Mouse (Mus musculus) CH12.LX (cell line): ENCODE measurements around the gene Dirc2. TPM values are rescaled to one million over a fixed set of nuclear protein-coding genes. Genes with fewer than 3 reads are reported as not detected.

Experiments used
- DNase-seq: peaks from one replicate; pipeline ENCODE4 v3.0.0-alpha.2; 2013; ENCODE audit errors: extremely low read depth
- H3K27ac ChIP-seq: 2 replicates; pipeline ENCODE4 v1.5.1; 2012; ENCODE audit warnings: low read depth, mild to moderate bottlenecking, control low read depth, moderate library complexity; ENCODE audit not compliant: insufficient read depth
- H3K27me3 ChIP-seq: replicated peaks from 2 replicates; pipeline ENCODE3; 2012; ENCODE audit warnings: inconsistent platforms
- H3K36me3 ChIP-seq, 2 experiments: replicated peaks in 1 of 2; 2 replicates each; pipeline versions ENCODE3 to v1.6.1; 2012; ENCODE audit warnings: inconsistent platforms in 1 of 2, low read length in 1 of 2, mild to moderate bottlenecking in 1 of 2, mixed read lengths in 1 of 2, moderate library complexity in 1 of 2; ENCODE audit not compliant: control insufficient read depth in 1 of 2, insufficient read depth in 1 of 2
- H3K4me1 ChIP-seq, 2 experiments: 2 replicates each; pipeline ENCODE4 v1.6.1; 2012; ENCODE audit warnings: inconsistent platforms in 1 of 2, moderate library complexity in 1 of 2; ENCODE audit not compliant: insufficient read depth in 2 of 2, control insufficient read depth in 1 of 2
- H3K4me2 ChIP-seq: 2 replicates; pipeline ENCODE4 v1.6.1; 2012; ENCODE audit warnings: low read depth, mild to moderate bottlenecking, control low read depth; ENCODE audit not compliant: poor library complexity, insufficient read depth, severe bottlenecking
- H3K4me3 ChIP-seq, 3 experiments: fragments of 150-350 bp in 1 of 3; sonication (generic) in 1 of 3; replicated peaks in 1 of 3; 2 replicates each; pipeline versions ENCODE3 to v1.5.1; 2011 to 2012; ENCODE audit warnings: low read depth in 2 of 3, low read length in 2 of 3, mild to moderate bottlenecking in 2 of 3, moderate library complexity in 2 of 3, control low read depth in 1 of 3, improper control_type of control experiment in 1 of 3, inconsistent platforms in 1 of 3, mixed read lengths in 1 of 3; ENCODE audit not compliant: poor library complexity in 1 of 3
- H3K79me2 ChIP-seq: replicated peaks from 2 replicates; pipeline ENCODE4 v1.6.1; 2012; ENCODE audit warnings: mild to moderate bottlenecking, moderate library complexity; ENCODE audit not compliant: control insufficient read depth, poor library complexity, insufficient read depth, severe bottlenecking; ENCODE audit errors: extremely low read depth
- H3K9ac ChIP-seq: 2 replicates; pipeline ENCODE4 v1.6.1; 2012; ENCODE audit warnings: low read depth, mild to moderate bottlenecking, control low read depth, moderate library complexity; ENCODE audit not compliant: insufficient read depth
- H3K9me3 ChIP-seq: replicated peaks from 2 replicates; pipeline ENCODE3; 2012; ENCODE audit warnings: low read length, inconsistent platforms, mixed read lengths
- CHD1 ChIP-seq: IDR thresholded peaks from 2 replicates; pipeline ENCODE4 v1.6.1; 2012; ENCODE audit warnings: low read depth, low read length, improper control_type of control experiment, inconsistent platforms
- CTCF ChIP-seq, 2 experiments: IDR thresholded peaks in 1 of 2; conservative IDR thresholded peaks in 1 of 2; 2 replicates each; pipeline ENCODE4 v1.5.1; 2011 to 2012; ENCODE audit warnings: low read depth in 2 of 2, low read length in 2 of 2, improper control_type of control experiment in 1 of 2, inconsistent platforms in 1 of 2, mild to moderate bottlenecking in 1 of 2, moderate library complexity in 1 of 2
- ETS1 ChIP-seq: conservative IDR thresholded peaks from 2 replicates; pipeline ENCODE4 v1.6.1; 2012; ENCODE audit warnings: low read depth, mild to moderate bottlenecking, inconsistent platforms, low read length, improper control_type of control experiment, moderate library complexity
- IRF4 ChIP-seq: IDR thresholded peaks from 2 replicates; pipeline ENCODE4 v1.6.1; 2014; ENCODE audit warnings: low read depth, mild to moderate bottlenecking, inconsistent platforms, low read length, improper control_type of control experiment
- JUN ChIP-seq: IDR thresholded peaks from 2 replicates; pipeline ENCODE4 v1.6.1; 2011; ENCODE audit warnings: low read depth, mild to moderate bottlenecking, low read length, improper control_type of control experiment, moderate library complexity; ENCODE audit not compliant: insufficient read depth
- MAFK ChIP-seq: IDR thresholded peaks from 2 replicates; pipeline ENCODE4 v1.6.1; 2011; ENCODE audit warnings: low read length, improper control_type of control experiment; ENCODE audit not compliant: insufficient replicate concordance
- MAZ ChIP-seq: IDR thresholded peaks from 2 replicates; pipeline ENCODE4 v1.6.1; 2012; ENCODE audit warnings: low read depth, mild to moderate bottlenecking, inconsistent platforms, low read length, improper control_type of control experiment, moderate library complexity
- MEF2A ChIP-seq: IDR thresholded peaks from 2 replicates; pipeline ENCODE4 v1.6.1; 2014; ENCODE audit warnings: low read depth, mild to moderate bottlenecking, inconsistent platforms, low read length, improper control_type of control experiment, borderline replicate concordance
- MXI1 ChIP-seq: IDR thresholded peaks from 2 replicates; pipeline ENCODE4 v1.6.1; 2011; ENCODE audit warnings: mild to moderate bottlenecking, low read depth, low read length, improper control_type of control experiment
- MYC ChIP-seq: IDR thresholded peaks from 2 replicates; pipeline ENCODE4 v1.6.1; 2011; ENCODE audit warnings: low read depth, mild to moderate bottlenecking, improper control_type of control experiment, low read length
- NELFE ChIP-seq: IDR thresholded peaks from 2 replicates; pipeline ENCODE4 v1.6.1; 2011; ENCODE audit warnings: low read depth, low read length, improper control_type of control experiment
- PAX5 ChIP-seq: IDR thresholded peaks from 2 replicates; pipeline ENCODE4 v1.6.1; 2012; ENCODE audit warnings: low read length, inconsistent platforms, mixed read lengths
- POLR2A ChIP-seq: IDR thresholded peaks from 2 replicates; pipeline ENCODE4 v1.6.1; 2011; ENCODE audit warnings: low read depth, mild to moderate bottlenecking, improper control_type of control experiment, low read length
- RAD21 ChIP-seq: IDR thresholded peaks from 2 replicates; pipeline ENCODE4 v1.6.1; 2011; ENCODE audit warnings: low read depth, mild to moderate bottlenecking, low read length, improper control_type of control experiment, moderate library complexity
- RCOR1 ChIP-seq: conservative IDR thresholded peaks from 2 replicates; pipeline ENCODE4 v1.6.1; 2012; ENCODE audit warnings: low read depth, mild to moderate bottlenecking, inconsistent platforms, low read length, improper control_type of control experiment
- SIN3A ChIP-seq: IDR thresholded peaks from 2 replicates; pipeline ENCODE4 v1.6.1; 2012; ENCODE audit warnings: low read length, improper control_type of control experiment, inconsistent platforms
- ZKSCAN1 ChIP-seq: IDR thresholded peaks from 2 replicates; pipeline ENCODE4 v1.6.1; 2012; ENCODE audit warnings: low read depth, inconsistent platforms, low read length, improper control_type of control experiment, borderline replicate concordance
- dilution Hi-C: fragments of 300-500 bp; cut with MboI; formaldehyde crosslinking; loops from 2 replicates; pipeline ENCODE4 v1.14.3; 2020; ENCODE audit warnings: low sequenced_read_pairs; ENCODE audit not compliant: extremely low pct_unique_long_range_greater_than_20kb, extremely low pct_ligation_motif_present
- in situ Hi-C: fragments of 300-500 bp; cut with MboI; formaldehyde crosslinking; loops from 3 replicates; pipeline ENCODE4 v1.14.3; 2019; ENCODE audit warnings: low sequenced_read_pairs, low pct_ligation_motif_present, low pct_unique_long_range_greater_than_20kb, mixed read lengths
- polyA plus RNA-seq: library from polyadenylated mRNA; unstranded; fragments of >175 nt; gene quantifications from 2 replicates; pipeline ENCODE4 v1.2.1, GENCODE M21; 2012; ENCODE audit warnings: low read depth; ENCODE audit not compliant: insufficient read length
- total RNA-seq, 2 experiments: library from RNA; depleted of rRNA; stranded (reverse); fragments of 300-350 nt in 1 of 2; fragments of >200 nt in 1 of 2; gene quantifications; 2 replicates each; pipeline ENCODE4 v1.2.3; 2012 to 2014

The Dirc2 gene
- total and polyA plus RNA-seq, 3 experiments = 5.7 to 6.9 (median 6.8) TPM

- TF ChIP-seq MAZ (no peak), MAFK (no peak), NELFE (no peak), JUN (no peak), PAX5 (no peak), ZKSCAN1 (no peak), RAD21 (peak; percentile 22), CTCF (conservative IDR thresholded peaks at IDR 0.05 in 1 of 2, IDR thresholded peaks at IDR 0.05 in 1 of 2; ENCODE audit: low read depth in 2 of 2, low read length in 2 of 2) (peak; percentile 20 to 45; a peak in 2 of 4 replicates)
- DNase-seq = no peak
These were observed 52.9 kb downstream of the Dirc2 start for GRCm38 (mm10) chr16:35716257-35716656.

GRCm38 (mm10) chr16:35715771-35716170 is 53.4 kb downstream of the Dirc2 start:
- no peaks in the 10 kb centered on the region for H3K27me3 ChIP-seq
- dilution Hi-C loops = no loop called here
- no peak overlapping the region for H3K4me2 ChIP-seq
- H3K27ac ChIP-seq = no peak overlapping the region
- no peak for TF ChIP-seq POLR2A
- no peak for TF ChIP-seq IRF4
- no peak for TF ChIP-seq MEF2A
- TF ChIP-seq SIN3A = no peak
- TF ChIP-seq MYC = no peak
- TF ChIP-seq CHD1 = no peak
- TF ChIP-seq RCOR1 = no peak
- no peak for TF ChIP-seq ETS1
- no peak for TF ChIP-seq MXI1
- no peak for TF ChIP-seq MAFK
- no peak overlapping the region for H3K4me3 ChIP-seq
- in situ Hi-C loops = no loop called here
- peaks cover 4% of the 10 kb centered on the region for H3K9me3 ChIP-seq
- H3K4me1 ChIP-seq = no peaks in the 10 kb centered on the region
- H3K36me3 ChIP-seq = peaks cover 7 to 53% of the 10 kb centered on the region in 2 experiments
- no peak for DNase-seq
- H3K79me2 ChIP-seq = no peaks in the 10 kb centered on the region
- H3K9ac ChIP-seq = no peak overlapping the region

More at GRCm38 (mm10) chr16:35716257-35716656, 52.9 kb downstream of the Dirc2 start:
- Histone ChIP-seq H3K79me2 (no peaks in the 10 kb centered on the region), H3K27ac (no peak overlapping the region), H3K36me3 (peaks cover 7 to 51% of the 10 kb centered on the region in 2 experiments), H3K9me3 (peaks cover 4% of the 10 kb centered on the region), H3K9ac (no peak overlapping the region), H3K4me3 (no peak overlapping the region), H3K27me3 (no peaks in the 10 kb centered on the region), H3K4me2 (no peak overlapping the region), H3K4me1 (no peaks in the 10 kb centered on the region)
- dilution Hi-C loops (no loop called here), in situ Hi-C loops (no loop called here)
